Mouse (Mus musculus): ENCODE measurements around the gene Olfr608.
"Not testable (repeated sequence)": the region's sequence is repeated elsewhere in the genome, so short reads cannot be mapped to it uniquely, and the experiment has no call there.

Gene Olfr608

GRCm38 (mm10) chr7:103469577-103469976, at the start of gene Olfr608:
Gene Olfr608, plus strand, starts transcription at chr7:103469877.
- DNase-seq (ENCODE audit: low spot score) = no peak

GRCm38 (mm10) chr7:103445339-103445738, 24.3 kb upstream of the Olfr608 start, which contains the start of gene Olfr605:
Gene Olfr605, minus strand, starts transcription at chr7:103445439.
- no peak for DNase-seq (ENCODE audit: low spot score)

GRCm38 (mm10) chr7:103448746-103449145, 20.9 kb upstream of the Olfr608 start, which contains the start of gene Olfr606:
Gene Olfr606, plus strand, starts transcription at chr7:103449046.
- DNase-seq (ENCODE audit: low spot score) = no peak

GRCm38 (mm10) chr7:103460590-103460989, 9.1 kb upstream of the Olfr608 start:
- DNase-seq (ENCODE audit: low spot score) = no peak

GRCm38 (mm10) chr7:103477106-103477505, 7.4 kb downstream of the Olfr608 start:
- not testable (repeated sequence) for DNase-seq (ENCODE audit: low spot score)

- DNase-seq (ENCODE audit: low spot score) = no peak
These were observed 28.3 kb downstream of the Olfr608 start, which contains the start of gene Olfr609 for GRCm38 (mm10) chr7:103497962-103498361. Gene Olfr609, minus strand, starts transcription at chr7:103498062.

- DNase-seq (ENCODE audit: low spot score) = no peak
These were observed 42.3 kb downstream of the Olfr608 start, which contains the start of gene Olfr610 for GRCm38 (mm10) chr7:103512022-103512421. Gene Olfr610, minus strand, starts transcription at chr7:103512122.

- DNase-seq (ENCODE audit: low spot score) = not testable (repeated sequence)
These were observed 51.1 kb downstream of the Olfr608 start, which contains the start of gene Olfr611 for GRCm38 (mm10) chr7:103520746-103521145. Gene Olfr611, minus strand, starts transcription at chr7:103520846.
